Mouse (Mus musculus) erythroblast, embryonic 14.5 days (primary cell): ENCODE measurements around the gene Slc25a41.

Experiments
- GATA1 ChIP-seq: IDR thresholded peaks from 2 replicates; pipeline ENCODE4 v1.6.1; 2012; ENCODE audit warnings: low read length, inconsistent platforms, mixed read lengths
- TAL1 ChIP-seq: IDR thresholded peaks from 3 replicates; pipeline ENCODE4 v1.6.1; 2012; ENCODE audit warnings: low read length, inconsistent platforms, mixed read lengths

GRCm38 (mm10) chr17:57087049-57087832, 45.8 kb upstream of the Slc25a41 start, which contains the start of gene Tubb4a:
- TF ChIP-seq GATA1 (no peak), TAL1 (no peak)
